Mouse (Mus musculus) myocyte (in vitro differentiated cells): ENCODE data around the gene 1700012A03Rik. TPM values are rescaled to one million over a fixed set of nuclear protein-coding genes. Genes with fewer than 3 reads are reported as not detected.

Source experiments
- H3K27me3 ChIP-seq: one replicate; pipeline ENCODE4 v1.6.1; 2011; ENCODE audit not compliant: control insufficient read depth, insufficient read depth, insufficient read length
- H3K36me3 ChIP-seq: one replicate; pipeline ENCODE4 v1.6.1; 2011; ENCODE audit not compliant: control insufficient read depth, insufficient read depth
- H3K4me2 ChIP-seq: one replicate; pipeline ENCODE4 v1.6.1; 2011; ENCODE audit warnings: low read depth, control low read depth
- H3K4me3 ChIP-seq: one replicate; pipeline ENCODE4 v1.5.1; 2011; ENCODE audit warnings: mild to moderate bottlenecking, control low read depth, moderate library complexity
- H3K79me2 ChIP-seq: one replicate; pipeline ENCODE4 v1.6.1; 2011; ENCODE audit not compliant: control insufficient read depth, insufficient read depth
- H3ac ChIP-seq: one replicate; pipeline ENCODE4 v1.6.1; 2011; ENCODE audit not compliant: control insufficient read depth, insufficient read length
- CEBPB ChIP-seq: IDR thresholded peaks from 2 replicates; pipeline ENCODE4 v1.6.1; 2011; ENCODE audit warnings: mild to moderate bottlenecking, moderate library complexity; ENCODE audit not compliant: poor library complexity, insufficient read depth, severe bottlenecking
- E2F4 ChIP-seq: IDR thresholded peaks from one replicate; pipeline ENCODE4 v1.6.1; 2011; ENCODE audit warnings: mild to moderate bottlenecking, control low read depth, moderate library complexity; ENCODE audit not compliant: insufficient read depth
- MAX ChIP-seq: IDR thresholded peaks from one replicate; pipeline ENCODE4 v1.6.1; 2011; ENCODE audit warnings: low read depth, mild to moderate bottlenecking, control low read depth
- MYOD1 ChIP-seq, 3 experiments: IDR thresholded peaks; one replicate each; pipeline ENCODE4 v1.6.1; 2011; ENCODE audit warnings: control low read depth in 2 of 3, low read depth in 2 of 3, mild to moderate bottlenecking in 2 of 3, moderate library complexity in 1 of 3; ENCODE audit not compliant: insufficient read length in 2 of 3, control insufficient read depth in 1 of 3
- MYOG ChIP-seq, 3 experiments: IDR thresholded peaks; one replicate each; pipeline ENCODE4 v1.6.1; 2011; ENCODE audit warnings: control low read depth in 2 of 3, low read depth in 2 of 3, mild to moderate bottlenecking in 2 of 3; ENCODE audit not compliant: insufficient read length in 2 of 3, control insufficient read depth in 1 of 3, insufficient read depth in 1 of 3
- POLR2A ChIP-seq: IDR thresholded peaks from one replicate; pipeline ENCODE4 v1.6.1; 2011; ENCODE audit warnings: low read depth, mild to moderate bottlenecking, control low read depth, moderate library complexity; ENCODE audit not compliant: insufficient read length
- POLR2AphosphoS2 ChIP-seq: IDR thresholded peaks from one replicate; pipeline ENCODE4 v1.6.1; 2011; ENCODE audit warnings: low read depth, control low read depth; ENCODE audit not compliant: insufficient read length
- REST ChIP-seq: IDR thresholded peaks from one replicate; pipeline ENCODE4 v1.6.1; 2011; ENCODE audit warnings: mild to moderate bottlenecking, control low read depth, moderate library complexity; ENCODE audit not compliant: insufficient read depth, insufficient read length
- SRF ChIP-seq: IDR thresholded peaks from one replicate; pipeline ENCODE4 v1.6.1; 2011; ENCODE audit warnings: low read depth; ENCODE audit not compliant: control insufficient read depth, insufficient read length
- TCF12 ChIP-seq: IDR thresholded peaks from one replicate; pipeline ENCODE4 v1.6.1; 2011; ENCODE audit warnings: mild to moderate bottlenecking, control low read depth; ENCODE audit not compliant: poor library complexity, insufficient read depth, severe bottlenecking
- TCF3 ChIP-seq: IDR thresholded peaks from one replicate; pipeline ENCODE4 v1.6.1; 2011; ENCODE audit warnings: low read depth, control low read depth; ENCODE audit not compliant: insufficient read length
- USF1 ChIP-seq: IDR thresholded peaks from one replicate; pipeline ENCODE4 v1.6.1; 2011; ENCODE audit warnings: low read depth, mild to moderate bottlenecking, control low read depth, moderate library complexity
- polyA plus RNA-seq: library from polyadenylated mRNA; unstranded; fragments of >200 nt; fragmentation: generic; extraction: Trizol; gene quantifications from one replicate; pipeline ENCODE4 v1.2.1, GENCODE M21; 2012; ENCODE audit warnings: missing spikeins

1700012A03Rik gene
- polyA plus RNA-seq, 1 experiment, result not detected

GRCm38 (mm10) chr6:32016841-32017240 is 33.2 kb upstream of the 1700012A03Rik start:
- no peaks in the 10 kb centered on the region for H3K36me3 ChIP-seq
- no peak overlapping the region for H3K4me3 ChIP-seq
- no peak overlapping the region for H3K4me2 ChIP-seq
- H3K79me2 ChIP-seq, result no peaks in the 10 kb centered on the region
- TF ChIP-seq MAX (no peak), TCF12 (no peak), TCF3 (no peak), CEBPB (no peak), MYOG (IDR thresholded peaks at IDR 0.05; ENCODE audit: control insufficient read depth in 1 of 3, insufficient read depth in 1 of 3, insufficient read length in 2 of 3, low read depth in 2 of 3) (no peak), E2F4 (no peak), REST (no peak), POLR2AphosphoS2 (no peak)
- H3K27me3 ChIP-seq, result no peaks in the 10 kb centered on the region
- no peak overlapping the region for H3ac ChIP-seq

- H3K79me2 ChIP-seq, result no peaks in the 10 kb centered on the region
- no peaks in the 10 kb centered on the region for H3K27me3 ChIP-seq
- no peak overlapping the region for H3K4me2 ChIP-seq
- TF ChIP-seq MAX (no peak), TCF12 (no peak), MYOD1 (IDR thresholded peaks at IDR 0.05; ENCODE audit: control insufficient read depth in 1 of 3, insufficient read length in 2 of 3, low read depth in 2 of 3) (no peak), POLR2AphosphoS2 (no peak), REST (no peak), USF1 (no peak), SRF (no peak)
- H3K4me3 ChIP-seq, result no peak overlapping the region
- H3K36me3 ChIP-seq, result no peaks in the 10 kb centered on the region
- no peak overlapping the region for H3ac ChIP-seq
Observed at GRCm38 (mm10) chr6:32017406-32018104, 32.5 kb upstream of the 1700012A03Rik start.

GRCm38 (mm10) chr6:32018105-32018446 is 32.0 kb upstream of the 1700012A03Rik start:
- Histone ChIP-seq H3K4me3 (no peak overlapping the region), H3K79me2 (no peaks in the 10 kb centered on the region), H3ac (no peak overlapping the region), H3K36me3 (no peaks in the 10 kb centered on the region), H3K27me3 (no peaks in the 10 kb centered on the region), H3K4me2 (no peak overlapping the region)
- TF ChIP-seq SRF (no peak), MYOD1 (IDR thresholded peaks at IDR 0.05; ENCODE audit: control insufficient read depth in 1 of 3, insufficient read length in 2 of 3, low read depth in 2 of 3) (no peak), MAX (no peak)

- H3K27me3 ChIP-seq, result no peaks in the 10 kb centered on the region
- TF ChIP-seq POLR2A (no peak), REST (no peak), MYOG (IDR thresholded peaks at IDR 0.05; ENCODE audit: control insufficient read depth in 1 of 3, insufficient read depth in 1 of 3, insufficient read length in 2 of 3, low read depth in 2 of 3) (no peak), POLR2AphosphoS2 (no peak), TCF3 (no peak), TCF12 (no peak), MYOD1 (IDR thresholded peaks at IDR 0.05; ENCODE audit: control insufficient read depth in 1 of 3, insufficient read length in 2 of 3, low read depth in 2 of 3) (no peak), SRF (no peak), CEBPB (no peak), E2F4 (no peak)
- no peak overlapping the region for H3ac ChIP-seq
- H3K36me3 ChIP-seq, result no peaks in the 10 kb centered on the region
- no peaks in the 10 kb centered on the region for H3K79me2 ChIP-seq
- no peak overlapping the region for H3K4me2 ChIP-seq
- no peak overlapping the region for H3K4me3 ChIP-seq
Observed at GRCm38 (mm10) chr6:32021853-32022536, 28.1 kb upstream of the 1700012A03Rik start.

- Histone ChIP-seq H3K36me3 (no peaks in the 10 kb centered on the region), H3K27me3 (no peaks in the 10 kb centered on the region), H3K4me2 (no peak overlapping the region), H3K79me2 (no peaks in the 10 kb centered on the region), H3K4me3 (no peak overlapping the region), H3ac (no peak overlapping the region)
- TF ChIP-seq MYOG (IDR thresholded peaks at IDR 0.05; ENCODE audit: control insufficient read depth in 1 of 3, insufficient read depth in 1 of 3, insufficient read length in 2 of 3, low read depth in 2 of 3) (no peak), MYOD1 (IDR thresholded peaks at IDR 0.05; ENCODE audit: control insufficient read depth in 1 of 3, insufficient read length in 2 of 3, low read depth in 2 of 3) (no peak), SRF (no peak), USF1 (no peak), CEBPB (no peak), TCF3 (no peak), POLR2AphosphoS2 (no peak), REST (no peak), POLR2A (no peak), E2F4 (no peak), TCF12 (no peak), MAX (no peak)
Observed at GRCm38 (mm10) chr6:32022537-32022869, 27.5 kb upstream of the 1700012A03Rik start.
